Mouse (Mus musculus) CD8-positive naive resting alpha-beta T cell, adult 2 months (primary cell): Measurements from ENCODE around the gene Tsen34.
"Not testable (repeated sequence)": the region's sequence is repeated elsewhere in the genome, so short reads cannot be mapped to it uniquely, and the experiment has no call there.

Experiments
- DNase-seq, 2 experiments: peaks; one replicate each; pipeline ENCODE4 v3.0.0; 2022; ENCODE audit warnings: low read depth in 2 of 2, low spot score in 2 of 2

The Tsen34 gene

DNA sequence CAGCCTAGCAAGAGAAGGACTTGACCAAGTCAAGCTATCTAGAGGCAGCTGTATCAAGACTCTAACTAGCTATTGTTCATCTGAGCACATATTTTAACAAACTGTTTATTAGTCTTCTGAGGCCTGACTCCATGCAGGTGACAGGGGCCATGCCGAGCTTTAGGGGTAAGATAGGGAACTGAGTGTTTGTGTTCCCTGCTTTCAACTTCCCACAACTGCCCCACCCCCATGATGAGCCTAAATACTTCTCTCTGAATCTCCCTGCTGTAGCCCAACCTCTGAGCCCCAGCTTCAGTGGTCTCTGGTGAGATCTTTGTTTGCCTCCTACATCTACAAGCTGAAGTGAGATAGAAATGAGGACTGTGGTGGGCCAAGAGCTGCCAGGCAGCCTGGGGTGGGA, 22.6 kb downstream of the Tsen34 start:
- DNase-seq = no peak

- DNase-seq = not testable (repeated sequence)
Measured at GRCm38 (mm10) chr7:3720268-3720667, 27.6 kb downstream of the Tsen34 start, which contains the start of gene Pirb. TSS of gene Pirb (minus strand) at chr7:3720391.

DNA sequence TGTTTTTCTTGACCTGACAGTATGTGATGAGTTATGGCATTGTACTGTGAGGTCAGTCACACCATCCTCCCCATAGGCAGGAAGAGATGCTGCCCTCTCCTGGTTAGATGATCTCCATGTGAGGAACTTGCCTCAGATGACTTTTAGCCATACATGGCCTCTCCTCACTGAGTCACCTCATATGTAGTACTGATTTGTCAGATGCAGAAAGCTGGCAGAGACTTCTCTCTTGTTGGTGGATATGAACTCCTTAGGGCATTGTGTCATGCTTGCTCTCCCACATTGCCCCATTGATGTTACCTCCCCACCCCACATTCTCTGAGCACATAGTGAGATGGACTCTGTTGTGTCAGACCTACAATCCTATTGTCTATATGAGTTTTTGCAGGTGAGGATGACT, 32.8 kb downstream of the Tsen34 start:
- DNase-seq = not testable (repeated sequence)

GRCm38 (mm10) chr7:3732675-3733074, 40.0 kb downstream of the Tsen34 start:
- not testable (repeated sequence) for DNase-seq
